Mouse (Mus musculus): Measurements from ENCODE around the gene Ripply1. TPM values are rescaled to one million over a fixed set of nuclear protein-coding genes. Genes with fewer than 3 reads are reported as not detected.
"Not testable (repeated sequence)": the region's sequence is repeated elsewhere in the genome, so short reads cannot be mapped to it uniquely, and the experiment has no call there.

Gene Ripply1
- total RNA-seq, 2 experiments from 2014 or later, result not detected

DNA sequence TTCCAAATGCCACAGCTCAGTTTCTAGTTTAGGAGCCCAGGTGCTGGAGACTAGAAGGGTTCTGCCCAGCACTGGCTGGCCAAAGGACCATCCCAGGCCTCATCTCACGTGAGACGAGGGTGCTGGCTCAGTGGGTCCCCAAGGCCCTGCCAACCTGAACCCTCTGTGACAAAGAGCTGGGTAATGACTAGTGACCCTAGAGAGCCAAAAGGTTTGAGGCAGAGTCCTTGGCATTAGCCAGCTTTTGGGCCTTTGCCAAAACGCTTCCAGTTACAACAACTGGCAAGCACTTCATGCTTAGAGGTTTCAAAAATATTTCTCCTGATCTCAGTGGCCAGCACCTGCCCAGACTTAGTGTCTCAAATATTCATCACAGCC lies 881 bp upstream of the Ripply1 start:
- DNase-seq, result peak; percentile 23 to 41

DNA sequence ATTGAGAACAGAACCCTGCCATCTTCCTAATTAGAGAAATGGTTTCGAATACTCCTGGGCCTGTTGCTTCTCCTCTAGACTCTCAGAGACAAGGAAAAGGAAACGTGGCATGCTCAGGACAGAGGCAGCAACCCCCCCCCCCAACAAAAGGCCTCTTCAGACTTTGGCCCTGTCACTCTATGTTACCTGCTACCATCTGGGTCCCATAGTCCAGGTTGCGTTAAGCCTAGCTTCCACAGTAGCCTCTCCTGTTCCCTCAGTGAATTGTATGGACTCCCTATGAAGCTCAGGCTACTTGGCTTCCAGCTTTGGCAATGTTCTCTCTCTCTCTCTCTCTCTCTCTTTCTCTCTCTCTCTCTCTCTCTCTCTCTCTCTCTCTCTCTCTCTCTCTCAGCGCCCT lies 590 bp downstream of the Ripply1 start:
- DNase-seq, result no peak
- intact Hi-C loops (cut with DNase I), result no loop called here

More for the DNA sequence above, 881 bp upstream of the Ripply1 start:
- intact Hi-C loops (cut with DNase I), result no loop called here

DNA sequence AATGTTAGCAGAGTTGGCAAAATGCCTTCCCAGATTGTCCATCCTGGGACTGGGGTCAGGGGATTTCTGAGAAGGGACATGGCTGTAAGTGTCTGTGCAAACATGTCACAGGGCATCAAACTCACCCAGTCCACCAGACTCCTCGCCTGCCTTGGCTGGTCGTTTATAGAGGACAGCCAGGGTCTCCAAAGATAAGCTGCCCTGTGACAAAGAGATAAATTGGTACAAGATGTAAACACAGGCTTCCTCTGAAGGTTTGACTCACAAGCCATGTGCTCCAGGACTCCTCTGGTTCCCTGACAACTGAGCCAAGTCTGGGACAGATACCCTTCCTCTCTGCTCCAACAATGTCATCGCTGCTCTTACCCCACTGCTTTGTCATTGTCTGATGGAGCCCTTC lies 1.2 kb downstream of the Ripply1 start:
- intact Hi-C loops (cut with DNase I), result no loop called here
- no peak for DNase-seq

DNA sequence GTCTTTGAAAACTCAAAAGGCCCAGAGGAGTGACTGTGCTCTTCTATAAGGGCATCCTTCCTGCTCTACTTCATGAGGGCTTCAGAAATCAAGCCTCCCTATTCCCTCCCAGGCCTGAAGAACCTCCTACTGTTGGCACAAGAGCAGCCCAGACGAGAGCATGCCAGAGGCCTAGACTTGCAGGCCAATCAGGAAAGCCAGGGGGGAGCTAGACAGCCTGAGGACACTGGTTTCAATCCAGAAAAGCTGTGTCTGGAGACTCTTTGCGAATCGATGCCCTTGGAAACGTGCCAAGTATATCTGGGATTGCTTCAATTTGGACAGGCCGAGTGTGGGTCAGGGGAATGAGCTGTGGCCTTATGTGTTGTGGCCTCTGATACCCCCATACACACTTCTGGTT lies 2.8 kb downstream of the Ripply1 start:
- no peak for DNase-seq
- intact Hi-C loops (cut with DNase I), result no loop called here

DNA sequence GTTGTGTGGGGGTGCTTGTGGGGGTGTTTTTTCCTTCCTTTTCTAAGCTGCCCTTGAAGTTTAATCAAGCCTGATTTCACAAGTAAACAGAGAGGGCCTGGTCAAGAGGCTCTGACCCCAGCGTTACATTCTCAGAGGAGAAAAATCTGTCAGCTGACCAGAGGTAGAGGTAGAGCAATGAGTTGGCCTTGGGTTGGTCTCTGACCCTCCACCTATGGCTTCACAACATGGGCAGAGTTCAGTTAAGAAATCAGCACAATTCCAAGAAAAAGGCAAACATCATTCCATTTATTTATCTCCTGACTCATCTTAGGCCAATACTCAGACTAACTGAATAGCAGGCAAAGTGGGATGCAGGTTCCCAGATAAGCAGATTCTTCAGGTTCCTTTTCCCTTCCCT lies 3.3 kb downstream of the Ripply1 start:
- intact Hi-C loops (cut with DNase I), result no loop called here
- DNase-seq, result no peak

DNA sequence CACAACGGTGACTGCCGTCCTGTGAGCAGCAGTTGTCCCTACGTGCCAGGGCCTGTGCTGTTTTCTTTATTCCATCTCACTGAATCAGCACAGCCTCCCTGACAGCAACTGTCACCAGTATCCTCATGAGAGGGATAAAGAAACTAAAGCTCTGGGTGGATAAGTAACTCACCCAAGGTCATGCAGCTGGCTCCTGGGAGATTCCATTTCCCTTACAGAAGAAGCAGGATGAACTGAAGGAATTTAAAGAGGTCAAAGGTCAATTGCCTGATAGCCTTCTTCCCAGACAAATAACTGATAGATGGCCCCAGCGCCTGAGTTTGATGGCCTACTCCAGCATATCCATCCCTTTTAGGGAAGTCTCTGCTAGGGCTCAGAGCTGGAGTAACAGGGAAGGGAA lies 4.8 kb downstream of the Ripply1 start:
- intact Hi-C loops (cut with DNase I), result no loop called here
- no peak for DNase-seq

DNA sequence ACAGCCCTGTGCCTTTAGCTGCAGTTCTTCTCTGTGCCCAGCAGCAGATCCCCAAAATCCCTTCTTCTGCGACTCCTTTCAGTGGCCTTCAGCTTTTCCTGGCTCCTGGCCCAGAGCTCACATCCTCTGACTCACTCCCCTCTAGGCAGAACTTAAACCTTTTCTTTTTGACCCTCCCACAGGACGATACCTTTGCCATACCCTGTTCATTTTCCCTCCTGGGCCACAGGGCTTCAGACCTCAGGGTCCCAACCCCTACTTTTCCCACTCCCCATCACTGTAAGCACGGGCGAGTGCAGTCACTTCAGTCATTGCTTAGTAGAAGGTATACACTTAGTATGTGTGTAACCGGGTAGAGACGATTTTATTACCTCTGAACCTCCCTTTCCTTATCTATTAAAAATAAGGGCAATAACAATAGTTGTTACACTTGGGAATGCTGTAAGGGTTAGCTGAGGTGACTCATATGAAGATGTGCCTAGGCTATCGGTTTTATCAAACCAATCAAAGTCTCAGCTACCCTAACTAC lies 7.0 kb downstream of the Ripply1 start:
- peak; percentile 13 to 18 for DNase-seq
- intact Hi-C loops (cut with DNase I), result no loop called here

DNA sequence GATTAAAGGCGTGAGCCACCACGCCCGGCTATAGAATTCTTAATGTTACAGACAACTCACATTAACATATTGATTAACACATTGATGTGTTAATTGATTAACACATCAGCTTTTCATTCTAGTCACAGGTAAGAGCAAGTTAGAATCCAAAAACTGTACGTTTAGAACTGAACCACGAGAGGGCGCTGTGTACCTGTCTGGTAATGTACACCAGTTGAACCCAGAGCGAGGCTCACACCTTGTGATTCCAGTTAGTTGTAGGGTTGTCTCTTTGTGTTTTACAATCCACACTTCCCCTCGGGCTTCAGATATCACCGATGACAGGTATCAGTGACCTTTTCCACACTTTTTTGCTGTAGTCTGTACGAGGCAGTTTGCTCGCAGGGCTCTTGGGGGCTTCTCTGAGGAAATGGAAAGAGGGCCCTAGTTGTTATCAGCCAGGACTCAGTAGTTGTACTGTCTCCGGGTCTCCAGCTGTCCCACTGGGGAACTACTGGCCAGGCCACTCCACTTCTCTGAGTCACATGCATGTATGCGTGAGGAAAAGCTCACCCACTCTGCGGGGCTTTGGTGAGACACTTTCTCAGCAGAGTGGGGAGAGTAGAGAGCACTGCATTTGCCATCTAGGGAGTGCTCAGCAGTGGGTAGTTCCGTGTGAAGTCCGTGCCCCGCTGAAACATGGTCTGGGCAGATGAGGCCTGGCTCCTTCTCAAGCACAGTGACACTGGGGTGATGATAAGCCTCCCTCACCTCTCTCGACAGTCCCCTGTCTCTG lies 7.7 kb downstream of the Ripply1 start:
- peak; percentile 20 to 67 for DNase-seq
- intact Hi-C loops (cut with DNase I), result loop anchor here (1.0 kb wide), 1 partner anchor 58 kb away; no protein-coding TSS in a partner anchor

DNA sequence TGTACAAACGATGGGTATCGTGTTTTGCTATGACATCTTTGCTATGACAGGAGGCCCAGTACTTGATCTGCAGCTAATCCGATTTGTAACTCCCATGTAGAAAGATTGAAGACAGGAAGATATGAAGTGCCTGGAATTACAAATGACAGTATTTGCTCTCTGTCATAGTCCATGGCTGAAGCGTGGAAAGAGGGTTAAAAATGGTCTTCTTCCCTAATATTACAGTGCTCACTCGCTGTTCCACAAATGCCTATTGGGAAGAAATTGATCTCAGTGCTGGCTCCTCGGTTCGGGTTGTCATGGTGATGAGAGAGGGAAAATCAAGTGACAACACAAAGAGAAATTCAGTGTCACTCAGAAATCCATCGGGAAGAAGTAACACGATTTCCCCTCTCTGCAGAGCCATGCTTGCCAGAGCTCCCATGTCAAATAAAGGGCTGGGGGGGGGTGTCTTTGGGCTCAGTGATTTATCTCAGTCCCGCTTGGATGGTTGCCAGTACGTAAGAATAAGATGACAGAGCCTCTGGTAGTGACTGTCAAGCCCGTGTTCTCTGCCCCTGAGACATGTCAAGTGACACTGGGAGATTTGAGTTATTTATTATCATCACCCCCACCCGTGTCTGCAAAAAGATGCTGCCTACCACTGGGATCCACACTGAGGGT lies 12.0 kb downstream of the Ripply1 start:
- no peak for DNase-seq
- intact Hi-C loops (cut with DNase I), result no loop called here

DNA sequence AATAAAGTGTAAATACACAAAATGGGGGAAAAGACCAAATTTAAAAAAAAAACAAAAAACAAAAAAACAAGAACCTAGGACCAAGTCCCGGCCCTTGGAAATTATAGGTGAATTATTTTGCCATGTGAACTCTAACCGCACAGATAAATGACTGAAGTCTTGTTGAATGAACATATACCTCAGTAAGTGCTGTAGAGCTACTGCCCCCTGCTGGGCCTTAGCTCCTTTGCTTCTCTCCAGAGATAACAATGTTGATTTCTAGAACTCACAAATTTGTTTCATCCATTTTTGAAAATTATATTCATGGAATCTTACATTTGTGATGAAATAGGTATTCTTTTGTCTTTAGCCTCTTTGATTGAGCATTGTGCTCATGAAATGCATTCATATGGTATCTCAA lies 19.6 kb downstream of the Ripply1 start:
- DNase-seq, result peak; percentile 11 to 26
- intact Hi-C loops (cut with DNase I), result loop anchor here (5.0 kb wide), 2 partner anchors 345 to 390 kb away; no protein-coding TSS in a partner anchor

DNA sequence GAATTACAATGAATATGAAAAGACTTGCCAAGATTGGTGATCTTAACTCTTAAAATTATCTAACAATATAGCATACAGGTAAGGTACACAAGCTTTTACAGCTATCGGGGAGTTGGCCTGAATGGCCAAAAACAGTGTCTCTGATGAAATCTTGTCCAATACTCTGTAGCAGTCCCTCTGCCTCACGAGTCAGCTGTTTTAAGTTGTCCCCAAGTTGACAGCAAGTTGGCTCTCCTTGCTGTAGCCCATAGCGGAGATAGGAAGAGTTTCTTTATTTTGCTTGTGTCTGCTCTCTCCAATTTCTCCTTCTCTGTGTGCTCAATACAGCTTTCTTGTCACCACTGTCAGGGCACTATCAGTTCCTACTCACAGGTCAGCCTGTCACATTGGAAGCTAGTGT lies 23.5 kb downstream of the Ripply1 start:
- DNase-seq; intact Hi-C loops (cut with DNase I): not testable (repeated sequence)

DNA sequence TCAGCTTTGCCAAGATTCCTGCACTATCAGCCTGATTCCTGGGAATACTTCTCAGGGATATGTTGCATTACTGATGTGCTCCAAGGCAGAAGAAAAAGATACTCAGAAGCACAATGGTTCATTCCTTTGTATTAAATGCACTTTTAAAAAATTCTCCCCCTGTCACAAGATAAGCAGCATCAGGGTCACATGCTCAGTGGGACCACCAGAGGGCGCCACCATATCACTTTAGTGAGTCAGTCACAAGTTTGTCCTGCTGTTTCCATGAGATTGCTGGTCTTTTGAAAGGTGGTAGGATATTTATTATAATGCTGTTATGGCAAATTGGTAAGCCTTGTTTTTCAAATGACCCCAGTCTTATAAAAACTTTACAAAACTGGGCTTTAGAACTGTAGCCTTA lies 30.3 kb downstream of the Ripply1 start:
- peak; percentile 28 to 54 for DNase-seq
- intact Hi-C loops (cut with DNase I), result loop anchor here (5.0 kb wide), 1 partner anchor 80 kb away; no protein-coding TSS in a partner anchor

DNA sequence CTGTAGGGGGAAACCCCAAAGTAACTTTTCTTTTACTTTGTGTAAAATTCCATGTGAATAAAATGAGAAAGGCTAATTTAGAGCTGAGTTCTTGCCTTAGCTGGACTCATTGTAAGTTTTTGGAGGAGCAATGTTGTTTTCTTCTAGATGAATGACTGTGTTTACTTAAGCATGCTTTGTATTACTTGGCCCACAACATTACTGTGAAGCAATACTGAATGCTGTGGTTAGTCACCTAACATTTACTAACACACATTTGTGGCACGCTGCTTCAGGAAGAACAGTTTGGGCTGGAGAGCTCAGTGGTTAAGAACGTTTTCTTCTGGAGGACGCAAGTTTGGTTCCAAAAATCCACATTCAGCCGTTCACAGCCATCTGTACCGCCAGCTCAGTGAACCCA lies 45.1 kb downstream of the Ripply1 start:
- intact Hi-C loops (cut with DNase I), result no loop called here
- no peak for DNase-seq

DNA sequence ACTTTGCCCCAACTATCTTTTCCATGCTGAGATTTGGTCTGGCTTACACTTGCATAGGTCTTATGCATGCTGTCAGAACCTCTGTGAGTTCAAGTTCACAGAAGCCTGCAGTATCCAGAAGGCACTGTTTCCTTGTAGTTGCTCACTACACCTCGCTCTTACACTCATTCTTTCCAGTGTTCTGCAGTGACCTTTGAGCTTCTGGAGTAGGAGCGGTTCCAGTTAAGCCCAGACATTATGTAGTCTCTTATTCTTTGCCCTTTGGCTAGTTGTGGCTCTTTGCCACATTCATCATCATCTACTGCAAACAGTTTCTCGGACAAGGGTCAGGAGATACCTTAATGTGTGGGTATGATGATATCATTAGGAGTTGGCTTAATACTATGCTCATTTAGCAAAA lies 51.6 kb downstream of the Ripply1 start:
- intact Hi-C loops (cut with DNase I), result no loop called here
- no peak for DNase-seq

Other genes starting within 250 kb of the Ripply1 start
- gene Rnf128, start 219.0 kb downstream of the Ripply1 start, total RNA-seq (2021), result 10 to 100 TPM; 58.1 to 65.6 TPM
- 1 to 10 TPM; 7.5 to 8.2 TPM for gene Tbc1d8b, start 97.4 kb downstream of the Ripply1 start, total RNA-seq (2021)
- gene Gm15013, start 67.9 kb downstream of the Ripply1 start, total RNA-seq (2021), result not detected
- under 1 TPM in 1 of 2 experiments, not detected in 1; 0.12 TPM for gene Cldn2, start 18.5 kb upstream of the Ripply1 start, total RNA-seq (2021)
- 1 to 10 TPM; 6.1 to 7.8 TPM for gene Morc4, start 89.3 kb upstream of the Ripply1 start, total RNA-seq (2021)
- gene Rbm41, start 216.2 kb upstream of the Ripply1 start, total RNA-seq (2021), result 10 to 100 TPM in 1 of 2 experiments, 1 to 10 TPM in 1; 9.2 to 10.1 TPM

Data from heart, postnatal 10 days (tissue).